Mouse (Mus musculus): ENCODE measurements around the gene Tprn. TPM values are rescaled to one million over a fixed set of nuclear protein-coding genes. Genes with fewer than 3 reads are reported as not detected.

Tprn gene
- 10 to 100 TPM; 15.9 to 22.1 TPM for total RNA-seq (2023)

DNA sequence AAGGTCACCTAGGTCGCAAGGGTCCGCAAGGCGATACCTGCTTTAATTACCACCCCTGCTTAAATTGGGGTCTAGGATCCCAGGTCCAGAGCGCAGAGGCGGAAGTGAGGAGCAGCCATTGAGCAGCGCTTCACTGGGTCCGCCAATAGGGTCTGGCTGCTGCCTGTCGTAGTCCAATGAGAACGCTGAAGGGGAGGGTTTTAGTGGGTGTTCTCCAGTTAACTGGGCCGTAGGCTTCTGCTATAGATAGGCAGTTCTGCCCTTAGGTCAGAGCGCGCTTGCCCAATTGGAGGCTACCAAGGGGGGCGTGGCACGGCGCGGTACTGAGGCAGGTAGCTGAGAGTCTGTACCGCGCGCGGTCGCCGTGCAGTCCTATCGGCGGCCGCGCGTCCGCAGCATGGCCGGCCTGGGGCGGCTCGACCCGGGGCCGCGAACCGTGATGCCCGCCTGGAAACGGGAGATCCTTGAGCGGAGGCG lies at the start of gene Tprn:
Gene Tprn (plus strand): TSS at position 328 of the 477 bp plus-strand sequence.

DNA sequence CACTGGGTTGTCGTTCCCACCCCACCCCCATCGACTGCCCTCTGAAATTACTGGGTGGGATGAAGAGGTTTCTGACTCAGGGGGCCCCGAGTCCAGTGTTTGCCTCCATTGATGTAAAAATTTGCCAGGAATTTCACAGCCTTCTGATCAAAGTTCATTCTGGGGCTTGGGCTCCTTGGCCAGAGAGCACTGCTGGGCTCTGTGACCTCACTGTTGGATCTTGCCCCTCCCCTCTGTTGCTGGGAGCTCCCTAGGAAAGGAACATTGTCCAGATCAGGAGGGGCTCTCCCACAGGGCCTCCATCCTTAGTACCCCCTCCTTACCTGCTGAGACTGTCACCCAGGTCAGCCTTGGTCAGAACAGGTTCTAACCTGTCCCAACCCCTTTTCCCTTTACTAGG lies 48.0 kb upstream of the Tprn start, which contains the start of gene Stpg3:
Gene Stpg3 (minus strand): TSS at position 194 of the 400 bp plus-strand sequence.

DNA sequence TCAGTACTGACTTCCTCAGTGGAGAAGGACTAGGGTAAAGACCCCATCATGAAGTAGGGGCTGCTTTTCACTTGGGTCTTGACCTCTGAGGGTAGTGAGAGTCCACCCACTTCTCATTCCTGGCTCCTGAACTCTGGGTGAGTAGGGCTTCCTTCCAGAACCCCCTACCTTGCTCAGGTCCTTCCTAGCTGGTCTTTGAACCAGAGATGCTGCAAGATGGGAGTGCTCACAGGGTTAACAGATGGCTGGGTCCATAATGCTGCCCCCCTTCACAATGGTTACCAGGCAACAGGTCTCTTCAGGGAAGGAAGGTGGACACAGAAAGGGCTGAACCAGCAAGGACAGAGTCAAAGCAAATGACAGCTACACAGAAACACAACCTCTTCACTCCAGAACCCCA lies 44.0 kb upstream of the Tprn start, which contains the start of gene Fam166a:
Gene Fam166a (plus strand): TSS at position 301 of the 400 bp plus-strand sequence.

DNA sequence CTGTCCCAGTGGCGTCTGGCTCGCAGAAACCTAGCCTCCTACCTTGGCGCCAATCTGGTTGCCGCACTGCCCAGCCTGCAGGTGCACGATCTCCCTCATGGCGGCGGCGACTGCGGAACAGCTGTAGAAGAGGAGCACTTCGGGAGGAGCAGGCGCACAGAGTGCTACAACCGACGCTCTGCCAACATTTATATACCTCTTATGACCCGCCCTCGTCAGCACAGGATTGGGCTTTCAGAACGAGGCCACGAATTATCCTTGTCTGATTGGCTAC lies 38.0 kb upstream of the Tprn start, which contains the start of gene Tubb4b:
Gene Tubb4b (minus strand): TSS at position 211 of the 274 bp plus-strand sequence.

DNA sequence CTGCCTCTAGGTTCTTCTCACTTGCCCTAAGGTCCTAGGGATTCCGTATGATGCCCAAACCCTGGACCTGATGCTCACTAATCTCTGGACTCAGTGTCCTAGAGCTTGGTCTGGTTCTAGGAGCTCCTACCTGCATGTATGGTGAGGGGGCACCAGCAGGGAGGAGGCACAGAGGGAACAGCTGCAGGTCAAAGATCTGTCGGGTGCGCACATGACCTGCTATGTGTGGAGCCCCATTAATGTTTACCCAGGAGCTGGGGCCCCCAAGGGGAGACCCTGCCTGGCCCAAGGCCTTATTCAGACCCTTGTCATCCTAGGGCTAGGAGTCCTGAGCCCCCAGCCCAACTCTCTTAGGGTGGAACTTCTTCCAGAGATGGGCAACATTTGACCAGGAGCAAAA lies 28.4 kb upstream of the Tprn start, which contains the start of gene Slc34a3:
Gene Slc34a3 (minus strand): TSS at position 315 of the 400 bp plus-strand sequence.

DNA sequence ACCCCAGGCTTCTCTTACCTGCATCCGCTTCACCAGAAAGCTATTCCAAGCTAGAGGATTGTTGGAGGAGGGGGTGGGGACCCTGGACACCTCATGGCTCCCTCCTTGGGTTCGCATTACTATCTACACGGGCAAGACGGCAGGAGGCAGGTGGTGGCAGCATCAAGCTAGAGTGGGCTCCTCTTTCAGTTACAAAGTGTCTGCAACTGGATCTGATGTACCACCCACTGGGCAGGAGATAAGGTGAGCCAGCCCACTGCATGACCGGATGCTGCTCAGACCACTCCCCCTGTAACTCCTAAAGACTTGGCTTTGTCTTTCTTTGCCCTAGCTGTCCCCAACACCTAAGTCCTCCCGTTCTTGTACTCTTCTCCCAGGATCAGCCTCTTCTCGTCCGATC lies 25.8 kb upstream of the Tprn start, which contains the start of gene Rnf224:
Gene Rnf224 (minus strand): TSS at position 174 of the 400 bp plus-strand sequence.

DNA sequence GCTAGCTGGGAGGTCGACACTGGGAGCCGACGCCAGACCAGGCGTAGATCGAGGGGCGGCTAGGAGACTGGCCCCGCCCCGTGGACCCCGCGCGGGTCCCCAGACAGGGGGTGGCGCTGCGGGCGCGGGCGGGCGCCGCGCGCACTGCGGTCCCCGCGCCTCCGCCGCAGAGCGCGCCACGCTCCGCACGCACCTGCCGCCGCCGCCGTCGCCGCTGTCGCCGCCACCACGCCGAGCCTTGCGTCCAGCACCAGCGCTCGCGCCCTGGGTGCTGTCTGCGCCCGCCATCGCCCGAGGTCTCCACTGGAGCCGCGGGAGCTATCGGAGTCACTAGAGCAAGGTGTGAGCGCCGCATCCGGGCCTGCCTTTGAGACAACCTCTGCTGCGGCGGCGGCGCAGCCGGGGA lies 20.3 kb upstream of the Tprn start, which contains the start of the genes Rnf208 and Cysrt1:
Gene Rnf208 (plus strand): TSS at position 155 of the 406 bp plus-strand sequence.
Gene Cysrt1 (minus strand): TSS at position 352 of the 406 bp plus-strand sequence.

DNA sequence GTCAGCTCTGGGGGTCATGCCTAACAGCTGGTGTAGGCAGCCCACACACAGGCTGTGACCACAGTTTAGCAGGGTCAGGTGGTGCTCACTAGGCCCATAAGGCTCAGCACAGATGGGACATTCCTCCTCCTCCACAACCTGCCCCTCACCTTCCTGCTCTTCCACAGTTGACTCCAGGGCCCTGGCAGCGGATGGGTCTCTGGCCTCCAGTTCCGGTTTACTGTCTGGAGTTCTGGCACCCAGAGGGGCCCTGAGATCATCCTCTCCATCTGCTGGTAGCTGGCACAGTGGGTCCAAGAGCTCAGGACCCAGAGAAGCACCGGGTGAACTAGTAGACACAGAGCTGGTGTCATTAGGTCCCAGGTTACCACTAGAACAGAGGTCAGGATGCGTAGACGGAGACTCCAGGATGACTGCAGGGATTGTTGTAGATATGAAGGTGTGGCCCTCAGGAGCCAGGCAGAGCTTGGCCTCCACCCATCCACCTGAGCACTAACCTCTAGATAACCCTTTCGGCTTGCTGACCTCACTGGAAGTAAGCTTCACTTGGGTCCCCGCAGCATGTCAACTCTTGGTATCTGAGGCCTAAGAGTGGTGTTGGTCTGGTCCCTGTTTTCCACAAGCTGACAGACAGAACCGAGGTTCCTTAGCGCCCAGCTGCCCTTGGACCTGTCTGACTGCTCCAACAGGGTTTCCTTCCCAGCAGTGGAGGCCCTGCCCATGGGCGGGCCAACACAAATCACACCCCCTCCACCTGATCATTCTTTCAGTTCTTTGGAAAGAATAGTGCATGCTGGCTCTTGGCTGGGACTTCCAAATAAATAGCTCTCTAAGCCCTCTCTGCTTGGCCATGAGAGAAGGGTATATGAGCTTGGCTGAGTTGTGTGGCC lies 16.0 kb upstream of the Tprn start, which contains the start of gene AL732309.1:
Gene AL732309.1 (minus strand): TSS at position 681 of the 890 bp plus-strand sequence.

DNA sequence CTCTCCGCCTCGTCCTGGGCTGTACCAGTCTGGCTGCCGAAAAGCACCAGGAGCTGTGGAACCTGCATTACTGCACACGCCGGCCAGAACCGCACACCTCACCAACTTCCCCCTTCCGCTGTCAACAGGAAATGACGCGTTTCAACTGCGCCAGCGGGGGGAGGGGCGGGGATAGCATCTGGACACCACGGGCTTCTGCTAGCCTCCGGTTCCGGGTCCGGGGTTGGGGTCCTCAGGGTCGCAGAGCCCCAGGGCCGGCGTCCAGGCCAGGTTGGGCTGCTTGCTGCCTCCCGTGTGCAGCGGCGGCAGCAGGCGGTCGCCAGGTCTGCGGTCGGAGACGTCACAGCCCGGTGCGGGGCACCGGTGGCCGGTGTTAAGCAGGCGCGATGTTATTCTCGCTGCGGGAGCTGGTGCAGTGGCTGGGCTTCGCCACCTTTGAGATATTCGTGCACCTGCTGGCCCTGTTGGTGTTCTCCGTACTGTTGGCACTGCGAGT lies 7.1 kb upstream of the Tprn start, which contains the start of gene Tmem203:
Gene Tmem203 (plus strand): TSS at position 156 of the 496 bp plus-strand sequence.

DNA sequence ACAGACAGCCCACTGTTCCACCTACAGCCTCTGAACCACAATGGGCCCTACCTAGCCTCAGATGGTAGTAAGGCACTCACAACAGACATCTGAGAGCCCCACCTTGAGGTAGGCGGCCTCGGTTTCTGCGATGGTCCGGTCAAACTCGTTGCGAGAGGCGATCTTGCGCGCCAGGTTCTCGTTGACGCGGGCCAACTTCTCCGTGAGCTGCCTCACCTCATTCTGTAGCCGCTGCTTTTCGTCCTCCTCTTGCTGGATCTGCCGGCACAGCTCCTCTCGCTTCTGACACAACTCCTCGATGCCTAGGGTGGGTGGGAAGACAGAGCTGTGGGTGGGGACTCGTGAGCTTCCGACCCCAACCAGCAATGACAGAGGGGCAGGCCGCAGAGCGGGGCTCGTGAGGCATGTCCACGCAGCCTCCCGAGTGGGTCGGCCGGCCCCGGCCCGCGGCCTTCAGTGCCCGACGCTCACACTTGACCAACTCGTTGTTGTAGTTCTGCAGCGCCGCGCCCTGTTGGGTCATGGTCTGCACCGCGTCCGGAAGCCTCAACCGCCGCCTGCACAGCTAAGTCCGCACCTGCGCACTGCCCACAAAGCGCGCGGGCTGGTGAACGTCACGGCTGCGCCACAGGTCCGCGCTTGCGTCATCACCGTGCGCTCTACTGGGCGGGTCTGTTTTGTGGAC lies 9.6 kb downstream of the Tprn start, which contains the start of the genes Ssna1 and Anapc2:
Gene Ssna1 (minus strand): TSS at position 612 of the 685 bp plus-strand sequence.
Gene Anapc2 (plus strand): TSS at position 652 of the 685 bp plus-strand sequence.

DNA sequence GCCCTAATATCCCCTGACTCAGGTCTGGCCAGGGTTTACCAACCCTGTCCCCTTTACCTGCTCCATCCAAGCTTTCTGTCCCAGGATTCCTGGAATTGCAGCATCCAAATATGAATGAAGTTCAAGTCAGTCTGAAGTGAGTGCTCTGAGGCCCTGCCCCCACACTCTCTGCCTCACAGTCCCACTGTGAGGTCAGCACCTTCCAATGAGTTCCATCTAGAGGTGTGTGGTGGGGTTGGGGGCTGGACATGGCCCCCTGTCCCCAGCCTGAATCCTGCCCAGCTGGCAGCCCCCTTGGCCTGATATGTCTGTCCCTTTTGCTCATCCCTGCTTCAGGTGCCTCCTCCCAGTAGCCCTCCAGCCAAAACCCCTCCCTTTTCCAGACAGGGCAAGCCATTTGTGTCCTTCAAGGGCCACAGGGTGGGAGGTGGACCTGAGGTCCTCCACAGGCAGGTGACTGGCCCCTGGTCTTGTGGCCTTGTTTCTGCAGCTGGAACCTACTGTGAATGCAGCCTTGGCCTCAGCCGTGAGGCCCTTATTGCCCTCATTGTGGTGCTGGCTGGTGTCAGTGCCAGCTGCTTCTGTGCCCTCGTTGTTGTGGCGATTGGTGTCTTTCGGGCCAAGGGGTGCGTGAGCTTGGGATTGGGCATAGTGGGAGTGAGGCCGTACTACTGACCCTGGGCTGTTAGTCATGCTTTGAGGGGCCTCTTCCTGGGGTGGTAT lies 25.7 kb downstream of the Tprn start, which contains the start of gene Tmem210:
Gene Tmem210 (plus strand): TSS at position 219 of the 723 bp plus-strand sequence.

DNA sequence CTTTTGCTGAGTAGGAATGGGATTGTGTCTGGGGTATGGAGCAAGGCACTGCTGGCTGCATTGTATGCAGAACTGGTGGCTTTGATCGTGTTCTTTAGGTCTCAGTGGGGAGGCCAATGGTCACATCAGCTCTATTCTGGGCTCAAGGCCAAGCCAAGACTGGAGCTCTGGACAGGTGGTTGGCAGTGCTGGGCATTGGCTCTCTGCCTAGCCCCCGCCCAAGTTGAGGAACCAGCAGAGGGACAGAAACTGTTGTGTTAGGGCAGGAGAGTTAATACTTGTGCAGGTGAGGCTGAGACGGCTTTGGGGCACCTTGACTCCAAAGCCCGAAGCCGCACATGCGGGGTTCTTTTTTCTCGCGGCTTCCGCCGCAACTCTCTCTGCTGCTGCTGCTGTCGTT lies 27.2 kb downstream of the Tprn start, which contains the start of gene Lrrc26:
Gene Lrrc26 (plus strand): TSS at position 265 of the 400 bp plus-strand sequence.

DNA sequence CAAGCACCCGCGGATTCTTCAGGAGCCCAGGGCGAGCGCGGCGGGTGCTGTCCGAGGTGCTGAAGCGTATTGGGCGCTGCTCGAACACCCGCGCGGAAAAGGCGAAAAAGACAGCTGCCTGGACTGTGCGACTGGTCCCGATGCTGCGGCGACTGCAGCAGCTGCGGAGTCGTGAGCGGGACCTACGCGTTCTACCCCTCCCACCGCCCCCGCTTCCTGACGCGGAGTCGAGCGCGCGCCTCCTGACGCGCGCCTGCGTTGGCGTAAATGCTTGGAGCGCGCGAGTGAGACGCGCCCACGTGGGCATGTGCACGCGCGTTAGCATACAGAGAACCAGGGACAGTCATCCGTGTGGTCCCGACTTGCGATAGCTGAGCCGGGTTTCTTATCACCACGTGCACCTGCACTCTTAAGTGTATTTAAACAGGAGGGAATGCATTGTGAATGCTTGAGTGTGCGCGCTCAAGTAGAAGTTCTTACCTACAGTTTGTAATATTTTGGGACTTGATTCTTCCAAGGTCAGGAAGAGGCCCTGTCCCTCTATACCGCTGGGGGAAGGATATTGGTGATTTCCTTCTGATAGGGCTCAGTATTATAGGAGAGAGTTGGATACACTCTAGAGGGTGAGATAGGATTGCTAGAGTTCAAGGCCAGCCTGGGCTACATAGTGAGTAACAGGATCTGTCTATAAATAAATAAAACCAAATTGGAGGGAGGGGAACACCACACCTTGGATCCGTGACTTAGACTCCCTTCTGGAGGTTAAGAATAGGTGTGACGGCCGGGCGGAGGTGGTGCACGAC lies 56.8 kb downstream of the Tprn start, which contains the start of gene Grin1:
Gene Grin1 (minus strand): TSS at position 217 of the 803 bp plus-strand sequence.

Other genes starting within 250 kb of the Tprn start
- gene Nsmf, start 208.3 kb upstream of the Tprn start, total RNA-seq (2023), result 10 to 100 TPM; 26.3 to 27.9 TPM
- gene Entpd8, start 182.3 kb upstream of the Tprn start, total RNA-seq (2023), result not detected
- under 1 TPM; 0.35 to 0.71 TPM for gene Noxa1, start 167.5 kb upstream of the Tprn start, total RNA-seq (2023)
- gene Nrarp, start 81.9 kb upstream of the Tprn start, total RNA-seq (2023), result 1 to 10 TPM; 2.8 to 5.0 TPM
- 10 to 100 TPM; 35.7 to 39.1 TPM for gene Tor4a, start 65.7 kb upstream of the Tprn start, total RNA-seq (2023)
- 10 to 100 TPM; 74.8 to 89.9 TPM for gene Nelfb, start 51.1 kb upstream of the Tprn start, total RNA-seq (2023)
- under 1 TPM in 1 of 2 experiments, not detected in 1; 0.50 TPM for gene Stpg3, start 48.0 kb upstream of the Tprn start, total RNA-seq (2023)
- gene Fam166a, start 43.9 kb upstream of the Tprn start, total RNA-seq (2023), result not detected
- 100 to 1,000 TPM; 122 to 138 TPM for gene Tubb4b, start 37.9 kb upstream of the Tprn start, total RNA-seq (2023)
- not detected for gene Slc34a3, start 28.3 kb upstream of the Tprn start, total RNA-seq (2023)
- not detected for gene Rnf224, start 25.8 kb upstream of the Tprn start, total RNA-seq (2023)
- gene Rnf208, start 20.4 kb upstream of the Tprn start, total RNA-seq (2023), result 1 to 10 TPM in 1 of 2 experiments, under 1 TPM in 1; 0.82 to 1.4 TPM
- not detected for gene Cysrt1, start 20.2 kb upstream of the Tprn start, total RNA-seq (2023)
- gene AL732309.1, start 15.8 kb upstream of the Tprn start, total RNA-seq (2023), result 10 to 100 TPM in 1 of 2 experiments, 1 to 10 TPM in 1; 9.0 to 11.1 TPM
- 10 to 100 TPM; 16.7 to 17.9 TPM for gene Tmem203, start 7.2 kb upstream of the Tprn start, total RNA-seq (2023)
- gene Ssna1, start 9.8 kb downstream of the Tprn start, total RNA-seq (2023), result 10 to 100 TPM; 43.8 to 45.5 TPM
- 100 to 1,000 TPM; 108 to 110 TPM for gene Anapc2, start 9.9 kb downstream of the Tprn start, total RNA-seq (2023)
- gene Tmem210, start 25.5 kb downstream of the Tprn start, total RNA-seq (2023), result not detected
- gene Lrrc26, start 27.3 kb downstream of the Tprn start, total RNA-seq (2023), result not detected
- not detected for gene Grin1, start 56.6 kb downstream of the Tprn start, total RNA-seq (2023)
- gene Man1b1, start 69.7 kb downstream of the Tprn start, total RNA-seq (2023), result 10 to 100 TPM; 46.4 to 46.6 TPM
- 10 to 100 TPM; 10.7 to 22.7 TPM for gene Dpp7, start 93.7 kb downstream of the Tprn start, total RNA-seq (2023)
- 10 to 100 TPM in 1 of 2 experiments, 1 to 10 TPM in 1; 8.9 to 12.4 TPM for gene Uap1l1, start 103.1 kb downstream of the Tprn start, total RNA-seq (2023)
- gene Sapcd2, start 109.7 kb downstream of the Tprn start, total RNA-seq (2023), result 1 to 10 TPM in 1 of 2 experiments, under 1 TPM in 1; 0.39 to 2.7 TPM
- not detected for gene Entpd2, start 133.3 kb downstream of the Tprn start, total RNA-seq (2023)
- 1 to 10 TPM; 3.3 to 3.8 TPM for gene Npdc1, start 136.7 kb downstream of the Tprn start, total RNA-seq (2023)
- under 1 TPM; 0.39 to 0.73 TPM for gene Fut7, start 160.6 kb downstream of the Tprn start, total RNA-seq (2023)
- gene Abca2, start 166.1 kb downstream of the Tprn start, total RNA-seq (2023), result 10 to 100 TPM; 82.9 to 83.2 TPM
- 1 to 10 TPM in 1 of 2 experiments, not detected in 1; 1.4 TPM for gene Clic3, start 194.2 kb downstream of the Tprn start, total RNA-seq (2023)
- 10 to 100 TPM; 71.5 to 79.3 TPM for gene Paxx, start 198.5 kb downstream of the Tprn start, total RNA-seq (2023)
- not detected for gene Ptgds, start 207.4 kb downstream of the Tprn start, total RNA-seq (2023)
- gene Lcn12, start 231.3 kb downstream of the Tprn start, total RNA-seq (2023), result not detected
- gene Fbxw5, start 238.1 kb downstream of the Tprn start, total RNA-seq (2023), result 10 to 100 TPM; 51.3 to 54.9 TPM
- 1 to 10 TPM; 1.0 to 1.3 TPM for gene C8g, start 239.1 kb downstream of the Tprn start, total RNA-seq (2023)

Data from T-cell, adult 66 days (primary cell).